ENCODE assay signal across 8 mouse cellular contexts in genomic region chr12:117989018-117989828, GRCm38 (mm10).
DNase-seq lines count a peak whose midpoint lies in the region; ATAC-seq and TF ChIP-seq lines count a peak whose summit lies in the region.

No protein-coding gene starts in this region.

- peak overlapping the region; percentile 6; the same call in 1 of the 2 replicates for H3K4me3 ChIP-seq in kidney, embryonic 15.5 days (replicated peaks)
- peak overlapping the region; percentile 20 for H3K4me3 ChIP-seq in heart, postnatal 0 days (ENCODE audit: low read depth, low read length)
- no peak overlapping the region for H3K4me3 ChIP-seq in midbrain, embryonic 13.5 days (replicated peaks)

- no peak for TF ChIP-seq EP300 in heart, postnatal 0 days (IDR thresholded peaks at IDR 0.05; ENCODE audit: low read depth)

- no peak for DNase-seq in kidney, postnatal 25 days
- no peak for DNase-seq in heart, postnatal 0 days (ENCODE audit: low spot score)
- no peak for DNase-seq in adrenal gland, postnatal 14 days

- peak overlapping the region; percentile 46 for H3K4me2 ChIP-seq in kidney, embryonic 15.5 days
- peak overlapping the region; percentile 52 for H3K4me2 ChIP-seq in heart, postnatal 0 days (ENCODE audit: low read depth, low read length)
- peak overlapping the region; percentile 41 for H3K4me2 ChIP-seq in midbrain, embryonic 13.5 days (replicated peaks)

- peaks cover 42% of the 10 kb centered on the region for H3K27me3 ChIP-seq in kidney, embryonic 15.5 days
- H3K27me3 ChIP-seq in heart, postnatal 0 days (ENCODE audit: control insufficient read depth, insufficient read depth, low read length), result 0 out of 2 replicates have a peak, but pooled peaks cover 10% of the 10 kb centered on the region
- H3K27me3 ChIP-seq in midbrain, embryonic 13.5 days, result peaks cover 51% of the 10 kb centered on the region

- no peak overlapping the region for H3K9ac ChIP-seq in kidney, embryonic 15.5 days
- H3K9ac ChIP-seq in heart, postnatal 0 days (replicated peaks; ENCODE audit: low read depth, low read length), result no peak overlapping the region
- 0 out of 2 replicates have a peak overlapping the region, but pooled peaks have one; percentile 41 for H3K9ac ChIP-seq in midbrain, embryonic 13.5 days (replicated peaks)

- WGBS in kidney, embryonic 15.5 days, result 7% methylated on average over 11 of the region's 11 CpGs
- WGBS in heart, postnatal 0 days, result 5% methylated on average over 11 of the region's 11 CpGs
- WGBS in midbrain, embryonic 13.5 days, result 8% methylated on average over 11 of the region's 11 CpGs

- H3K27ac ChIP-seq in kidney, embryonic 15.5 days, result no peak overlapping the region
- no peak overlapping the region for H3K27ac ChIP-seq in heart, postnatal 0 days (ENCODE audit: low read depth)
- no peak overlapping the region for H3K27ac ChIP-seq in midbrain, embryonic 13.5 days

- H3K4me1 ChIP-seq in kidney, embryonic 15.5 days, result peaks cover 14% of the 10 kb centered on the region; the same call in 1 of the 2 replicates
- H3K4me1 ChIP-seq in heart, postnatal 0 days (ENCODE audit: control insufficient read depth, insufficient read depth), result peaks cover 10% of the 10 kb centered on the region; the same call in 1 of the 2 replicates
- H3K4me1 ChIP-seq in midbrain, embryonic 13.5 days (replicated peaks), result peaks cover 15% of the 10 kb centered on the region

- no peak for TF ChIP-seq CTCF in heart, postnatal 0 days (IDR thresholded peaks at IDR 0.05; ENCODE audit: low read depth)

- H3K9me3 ChIP-seq in kidney, embryonic 15.5 days (replicated peaks), result no peaks in the 10 kb centered on the region
- H3K9me3 ChIP-seq in heart, postnatal 0 days (replicated peaks; ENCODE audit: control insufficient read depth, low read length), result no peaks in the 10 kb centered on the region
- H3K9me3 ChIP-seq in midbrain, embryonic 13.5 days, result no peaks in the 10 kb centered on the region

- ATAC-seq in kidney, embryonic 15.5 days (replicated peaks; ENCODE audit: low FRiP score), result no peak
- ATAC-seq in common myeloid progenitor, adult 5-6 weeks (replicated peaks; ENCODE audit: low read depth, poor library complexity, severe bottlenecking), result 0 out of 2 replicates have a peak, but pooled peaks have one; percentile 16
- ATAC-seq in heart, postnatal 0 days (ENCODE audit: insufficient read depth, low read depth), result no peak
- ATAC-seq in midbrain, embryonic 13.5 days, result peak; percentile 64
- ATAC-seq in cerebellum, adult (ENCODE audit: insufficient number of reproducible peaks, low FRiP score, low TSS enrichment), result no peak
- ATAC-seq in granulocyte monocyte progenitor cell, adult 5-6 weeks (replicated peaks; ENCODE audit: poor library complexity, severe bottlenecking), result no peak

- no peaks in the 10 kb centered on the region for H3K36me3 ChIP-seq in kidney, embryonic 15.5 days
- no peaks in the 10 kb centered on the region for H3K36me3 ChIP-seq in heart, postnatal 0 days (replicated peaks; ENCODE audit: control insufficient read depth, insufficient read depth, low read length)
- no peaks in the 10 kb centered on the region for H3K36me3 ChIP-seq in midbrain, embryonic 13.5 days

Comparison
In these comparisons a context has a peak if more than half of its experiments do, and no peak if none do; other contexts are left out.
1. ATAC-seq: peak in common myeloid progenitor, adult 5-6 weeks (single experiment) and midbrain, embryonic 13.5 days (single experiment); none in kidney, embryonic 15.5 days (single experiment), heart, postnatal 0 days (single experiment), cerebellum, adult (single experiment) and granulocyte monocyte progenitor cell, adult 5-6 weeks (single experiment).
2. Peak in every context shown above with its lines, with median percentiles within 50 percentile points of each other: H3K4me2 ChIP-seq.